Mouse (Mus musculus): ENCODE results near the gene E030030I06Rik.
"Not testable (repeated sequence)": the region's sequence is repeated elsewhere in the genome, so short reads cannot be mapped to it uniquely, and the experiment has no call there.

E030030I06Rik gene

DNA sequence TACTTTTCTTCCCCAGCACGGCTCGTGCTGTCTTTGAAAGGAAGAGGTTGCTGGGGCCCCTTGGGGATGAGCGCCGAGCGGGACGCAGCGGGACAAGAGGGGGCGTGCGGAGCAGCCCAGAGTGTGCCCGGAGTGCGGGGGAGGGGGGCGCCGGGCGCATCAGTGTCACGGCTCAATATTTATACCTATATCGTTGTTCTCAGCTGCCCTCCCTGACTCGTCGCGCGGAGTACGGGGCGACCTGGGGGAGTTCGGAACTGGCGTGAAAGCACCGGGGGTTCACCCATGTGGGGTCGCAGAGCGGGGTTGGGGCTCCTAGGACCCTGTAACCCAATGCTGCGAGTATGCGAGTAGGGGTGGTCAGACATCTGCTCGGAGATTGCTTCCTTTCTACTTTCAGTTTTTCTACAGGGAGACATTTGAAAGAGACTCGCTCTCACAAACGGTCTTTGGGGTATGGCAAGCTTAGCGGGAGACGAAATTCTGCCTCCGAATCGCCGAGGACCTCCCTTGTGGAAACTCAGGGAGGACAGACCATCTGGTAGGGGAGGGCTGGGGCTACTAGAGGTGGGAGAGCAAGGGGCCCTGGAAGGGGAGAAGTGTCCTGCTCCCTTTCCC is at the start of gene E030030I06Rik:
TSS of gene E030030I06Rik (minus strand) at position 198 of the 618 bp plus-strand sequence.
- peak; percentile 27 for DNase-seq (ENCODE audit: low spot score)

DNA sequence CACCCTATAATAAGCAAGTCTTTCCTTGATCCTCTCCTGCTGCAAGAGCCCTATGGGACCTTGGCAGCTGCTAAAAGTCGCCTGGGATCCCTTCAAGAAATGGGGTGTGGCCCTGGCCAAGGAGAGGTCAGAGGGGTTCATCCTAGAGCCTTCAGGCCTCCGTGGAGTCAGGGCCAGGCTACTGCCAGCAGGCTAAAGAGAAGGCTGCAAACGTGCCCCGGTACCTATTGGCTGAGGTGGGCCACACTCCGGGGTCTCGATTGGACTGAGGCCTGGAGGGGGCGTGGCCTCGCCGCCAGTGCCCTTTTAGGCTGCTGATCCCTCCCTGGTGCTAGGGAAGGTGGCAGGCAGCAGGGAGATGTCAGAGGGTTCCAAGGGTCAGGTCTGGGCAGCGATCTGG is 42.0 kb upstream of the E030030I06Rik start:
- not testable (repeated sequence) for DNase-seq (ENCODE audit: low spot score)

DNA sequence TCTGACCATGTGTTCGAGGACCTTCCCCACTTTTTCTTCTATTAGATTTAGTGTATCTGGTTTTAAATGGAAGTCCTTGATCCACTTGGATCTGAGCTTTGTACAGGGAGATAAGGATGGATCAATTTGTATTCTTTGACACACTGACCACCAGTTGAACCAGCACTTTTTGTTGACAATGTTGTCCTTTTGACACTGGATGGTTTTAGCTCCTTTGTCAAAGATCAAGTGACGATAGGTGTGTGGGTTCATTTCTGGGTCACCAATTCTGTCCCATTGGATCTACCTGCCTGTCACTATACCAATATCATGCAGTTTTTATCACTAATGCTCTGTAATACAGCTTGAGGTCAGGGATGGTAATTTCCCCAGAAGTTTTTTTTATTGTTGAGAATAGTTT is 27.4 kb upstream of the E030030I06Rik start:
- not testable (repeated sequence) for DNase-seq (ENCODE audit: low spot score)

DNA sequence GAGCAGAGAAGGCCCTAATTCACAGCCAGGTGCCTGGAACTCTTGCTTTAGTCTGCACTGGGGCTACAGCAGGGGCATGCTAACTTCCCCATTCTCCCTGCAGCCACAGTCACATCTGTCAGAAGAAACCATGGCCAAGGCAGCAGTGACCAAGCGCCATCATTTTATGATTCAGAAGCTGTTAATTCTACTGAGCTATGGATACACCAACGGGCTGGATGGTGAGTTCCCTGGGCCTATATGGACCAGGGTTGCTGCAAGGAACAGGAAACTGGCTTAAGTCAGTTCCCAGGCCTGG is 25.1 kb upstream of the E030030I06Rik start:
- not testable (repeated sequence) for DNase-seq (ENCODE audit: low spot score)

DNA sequence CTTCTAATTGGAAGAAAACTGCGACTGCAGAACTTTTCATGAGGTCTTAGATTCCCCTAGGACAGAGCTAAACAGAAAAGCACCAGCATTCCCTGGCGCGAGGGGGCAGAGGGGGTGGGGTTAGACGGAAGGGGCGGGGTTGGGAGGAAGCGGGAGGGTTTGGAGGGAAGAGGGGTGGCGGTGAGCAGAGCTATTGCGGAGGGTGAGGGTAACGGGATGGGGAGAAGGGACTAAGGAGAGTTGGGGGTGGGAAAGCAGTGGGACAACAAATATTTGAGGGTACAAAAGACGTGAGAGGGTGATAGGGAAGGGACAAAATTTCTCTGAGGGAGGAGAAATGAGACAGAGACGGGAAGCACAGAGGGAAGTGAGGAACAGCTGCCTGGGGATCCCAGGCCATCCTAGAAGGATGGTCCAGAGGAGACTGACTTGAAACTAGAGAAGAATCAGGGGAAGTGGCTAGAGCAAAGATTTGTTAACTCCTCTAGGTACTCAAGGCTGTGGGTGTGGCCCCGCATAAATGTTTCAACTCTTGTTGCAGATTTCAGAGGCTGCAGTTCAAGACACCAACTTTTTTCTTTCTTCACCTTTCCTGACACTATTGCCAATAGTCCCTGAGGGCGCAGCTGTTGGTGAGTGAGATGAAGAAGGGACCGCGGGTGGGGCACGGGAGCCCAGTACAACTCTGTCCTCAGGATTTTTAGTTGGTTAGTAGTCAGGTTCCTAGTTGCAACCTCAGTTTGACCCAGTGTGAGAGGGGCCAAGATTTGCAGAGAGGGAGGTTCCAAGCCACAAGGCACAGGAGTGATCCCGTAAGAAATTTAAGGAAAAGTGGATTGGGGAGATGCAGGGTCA is 24.5 kb upstream of the E030030I06Rik start:
- not testable (repeated sequence) for DNase-seq (ENCODE audit: low spot score)

DNA sequence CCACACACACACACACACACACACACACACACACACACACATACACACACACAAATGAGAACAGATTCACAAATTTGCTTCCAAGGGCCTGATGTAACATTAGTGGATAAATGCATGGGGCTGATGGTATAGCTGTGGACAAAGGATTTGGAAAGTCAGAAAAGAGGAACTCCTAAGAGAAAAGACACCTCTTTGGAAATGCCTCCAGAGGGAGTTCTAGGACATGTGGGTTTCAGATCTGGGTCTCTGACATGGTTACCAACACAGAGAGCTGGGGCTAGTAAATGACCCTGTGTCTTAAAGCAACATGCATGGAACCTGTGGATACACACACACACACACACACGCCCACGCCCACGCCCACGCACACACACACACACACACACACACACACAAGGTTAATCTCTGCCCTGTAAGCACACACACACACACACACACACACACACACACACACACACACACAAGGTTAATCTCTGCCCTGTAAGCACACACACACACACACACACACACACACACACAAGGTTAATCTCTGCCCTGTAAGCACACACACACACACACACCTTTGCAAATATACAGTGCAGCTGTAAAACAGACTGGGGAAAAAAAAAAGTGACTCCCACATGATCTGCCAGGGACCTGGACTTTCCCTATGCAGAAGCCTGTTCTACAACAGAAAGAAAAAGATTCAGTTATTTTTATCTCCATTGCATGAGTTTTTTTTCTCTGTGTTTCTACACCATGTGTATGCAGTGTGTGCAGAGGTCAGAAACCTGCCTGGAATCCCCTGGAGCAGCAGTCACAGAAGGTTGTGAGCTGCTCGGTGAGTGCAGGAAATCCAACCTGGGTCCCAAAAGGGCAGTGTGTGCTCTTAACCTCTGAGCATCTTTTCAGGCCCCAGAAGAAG is 23.6 kb upstream of the E030030I06Rik start:
- not testable (repeated sequence) for DNase-seq (ENCODE audit: low spot score)

DNA sequence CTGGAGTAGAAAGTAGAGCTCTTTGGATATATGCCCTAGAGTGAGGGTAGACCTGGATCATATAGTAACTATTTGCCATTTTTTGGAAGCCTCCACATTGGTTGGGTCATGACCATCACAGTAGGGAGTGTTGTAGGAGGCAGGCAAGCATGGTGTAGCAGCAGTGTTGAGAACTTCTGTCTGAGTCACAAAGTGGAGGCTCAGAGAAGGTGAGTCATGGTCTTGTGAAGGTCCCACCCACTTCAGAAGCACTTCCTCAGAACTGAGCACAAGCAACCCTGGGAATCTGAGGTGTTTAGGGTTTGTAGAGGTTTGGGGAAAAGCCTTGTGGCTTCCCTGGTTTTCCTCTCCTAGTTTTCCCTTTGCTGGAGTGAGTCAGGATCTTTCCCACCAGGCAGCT is 20.0 kb upstream of the E030030I06Rik start:
- DNase-seq (ENCODE audit: low spot score), result not testable (repeated sequence)

DNA sequence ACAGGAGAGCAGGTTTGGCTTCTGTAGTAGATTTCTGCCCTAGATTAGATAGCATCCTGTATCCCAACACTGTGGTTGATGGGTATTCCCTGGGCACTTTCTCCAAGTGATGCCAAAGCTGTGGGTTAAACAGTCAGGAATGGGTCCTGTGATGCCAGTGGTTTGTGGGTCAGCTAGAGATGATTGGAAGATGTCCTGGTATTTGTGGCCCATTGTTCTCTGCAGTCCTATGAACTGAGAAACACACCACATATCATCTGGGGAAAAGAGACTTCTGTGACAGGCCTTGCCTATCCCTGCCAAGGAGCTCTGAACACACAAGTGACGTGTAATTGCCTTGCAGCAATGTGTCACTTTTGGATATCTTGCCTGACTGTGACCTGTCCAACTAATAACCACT is 18.0 kb upstream of the E030030I06Rik start:
- DNase-seq (ENCODE audit: low spot score), result not testable (repeated sequence)

DNA sequence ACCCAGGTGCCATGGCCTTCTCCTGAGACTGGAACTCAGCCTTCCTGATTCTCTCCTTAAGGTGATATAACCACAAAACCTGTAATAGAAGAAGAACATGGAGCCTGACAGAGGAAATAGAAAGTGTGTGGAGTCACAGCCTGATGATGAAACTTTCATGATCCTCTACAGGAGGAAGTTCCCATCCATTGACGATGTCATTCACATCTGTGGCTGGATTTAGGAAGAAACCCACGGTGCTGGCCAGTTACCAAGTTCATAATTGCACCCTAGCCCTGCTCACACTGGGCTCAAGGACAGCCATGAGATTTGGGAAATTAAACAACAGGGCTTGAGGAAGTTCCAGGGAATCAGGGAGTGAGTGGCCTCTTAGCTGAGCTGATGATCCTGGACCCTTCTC is 17.0 kb upstream of the E030030I06Rik start:
- DNase-seq (ENCODE audit: low spot score), result not testable (repeated sequence)

DNA sequence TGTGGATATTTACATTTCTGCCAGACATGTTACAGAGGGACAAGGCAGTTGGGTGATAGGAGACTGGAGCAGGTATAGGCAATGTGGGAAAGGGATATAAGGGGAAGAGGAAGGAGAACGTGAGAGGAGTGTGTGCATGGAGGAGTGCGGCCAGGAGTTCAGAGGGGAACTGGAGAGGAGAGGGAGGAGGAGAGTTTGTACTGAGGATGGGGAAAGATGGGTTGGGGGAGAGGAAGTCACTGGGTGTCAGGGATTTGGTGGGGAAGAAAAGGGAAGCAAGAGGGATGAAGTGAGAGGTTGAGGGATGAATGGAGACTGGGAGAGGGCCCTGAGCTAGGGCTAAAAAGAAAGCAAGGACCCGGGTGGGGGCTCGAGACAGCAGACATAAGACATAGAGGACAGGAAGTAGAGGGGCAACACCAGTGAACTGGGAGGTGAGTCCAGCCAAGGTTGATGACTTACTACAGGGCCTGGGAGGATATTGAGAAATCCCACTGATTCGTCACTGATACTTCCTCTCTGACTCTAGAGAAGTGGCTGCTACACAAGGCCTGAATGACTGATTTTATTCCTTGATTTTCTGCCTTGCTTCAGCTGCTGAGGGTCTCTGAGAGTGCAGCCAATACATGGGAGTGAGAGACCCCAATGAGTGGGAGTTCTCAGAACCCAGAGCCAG is 16.4 kb upstream of the E030030I06Rik start:
- DNase-seq (ENCODE audit: low spot score), result not testable (repeated sequence)

DNA sequence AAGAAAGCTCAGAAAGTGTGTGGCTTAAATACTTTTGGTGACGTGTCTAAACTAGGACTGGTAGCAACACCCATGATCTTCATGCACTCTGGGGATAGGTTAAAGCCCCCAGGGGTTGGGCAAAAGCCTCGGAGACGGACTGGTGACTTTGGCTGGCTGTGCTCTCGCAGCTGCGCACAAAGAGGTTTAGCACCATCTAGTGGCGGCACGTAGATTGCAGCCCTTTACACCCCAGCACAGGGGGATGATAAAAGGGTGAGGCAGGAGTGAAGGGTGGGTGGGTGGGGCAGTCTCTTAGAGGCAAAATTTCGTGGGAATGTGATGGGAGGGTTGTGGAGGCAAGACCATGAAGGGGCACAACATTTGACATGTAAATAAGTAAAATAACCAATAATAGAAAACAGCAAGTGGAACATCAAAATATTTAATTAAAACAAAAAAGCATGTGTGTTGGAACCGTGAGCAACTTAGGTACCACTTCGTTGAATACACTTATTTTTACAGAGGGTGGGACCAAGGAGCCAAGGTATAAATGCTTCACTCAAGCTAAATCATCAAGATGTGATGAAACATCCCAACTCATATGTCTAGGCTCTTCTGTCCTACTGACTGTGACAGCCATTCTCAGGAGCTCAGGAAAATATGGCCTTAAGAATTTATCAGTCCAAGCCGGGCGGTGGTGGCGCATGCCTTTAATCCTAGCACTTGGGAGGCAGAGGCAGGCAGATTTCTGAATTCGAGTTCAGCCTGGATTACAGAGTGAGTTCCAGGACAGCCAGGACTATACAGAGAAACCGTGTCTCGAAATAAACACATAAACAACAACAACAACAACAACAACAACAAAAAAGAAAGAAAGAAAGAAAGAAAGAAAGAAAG is 14.9 kb upstream of the E030030I06Rik start:
- peak; percentile 39 for DNase-seq (ENCODE audit: low spot score)

DNA sequence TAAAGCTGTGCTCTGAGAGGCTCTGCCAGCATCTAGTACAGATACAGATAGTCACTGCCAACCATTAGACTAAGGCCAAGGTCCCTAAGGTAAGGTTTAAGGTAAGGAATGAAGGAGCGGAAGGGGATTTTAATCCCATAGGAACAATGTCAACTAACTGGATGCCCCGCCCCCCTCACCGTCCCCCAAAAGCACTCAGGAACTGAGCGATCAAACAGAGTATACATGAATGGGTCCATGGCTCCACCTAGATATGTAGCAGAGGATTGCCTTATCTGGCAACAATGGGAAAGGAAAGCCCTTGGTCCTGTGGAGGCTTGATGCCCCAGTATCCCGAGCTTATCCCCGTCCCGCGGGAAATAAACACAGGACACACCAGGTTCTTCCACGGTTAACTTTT is 14.2 kb upstream of the E030030I06Rik start:
- not testable (repeated sequence) for DNase-seq (ENCODE audit: low spot score)

DNA sequence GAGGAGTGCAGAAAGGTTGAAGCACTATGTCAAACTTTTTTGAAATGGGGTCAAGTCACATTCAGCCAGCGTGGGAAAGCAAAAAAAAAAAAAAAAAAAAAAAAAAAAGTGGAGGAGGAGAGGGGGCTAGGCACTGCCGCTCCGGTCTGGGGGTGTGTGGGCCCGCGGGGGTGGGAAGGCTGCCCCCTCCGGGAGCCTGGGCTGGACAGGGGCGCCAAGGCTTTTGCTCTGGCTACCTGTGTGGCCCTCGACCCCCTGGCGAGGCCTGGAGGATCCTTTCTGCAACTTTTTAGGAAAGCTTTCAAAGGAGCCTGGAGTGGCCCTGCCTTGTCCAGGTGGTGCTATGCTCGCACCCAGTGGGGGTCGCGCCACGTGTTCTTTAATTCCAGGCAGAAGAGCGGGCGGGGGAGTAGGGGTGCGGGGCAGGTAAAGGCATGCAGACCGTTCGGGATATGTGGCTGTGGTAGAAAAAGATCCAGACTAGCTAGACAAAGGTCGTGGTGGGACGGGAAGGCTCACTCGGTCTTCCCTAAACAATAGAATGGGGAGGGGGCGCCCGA is 10.6 kb upstream of the E030030I06Rik start:
- DNase-seq (ENCODE audit: low spot score), result no peak

DNA sequence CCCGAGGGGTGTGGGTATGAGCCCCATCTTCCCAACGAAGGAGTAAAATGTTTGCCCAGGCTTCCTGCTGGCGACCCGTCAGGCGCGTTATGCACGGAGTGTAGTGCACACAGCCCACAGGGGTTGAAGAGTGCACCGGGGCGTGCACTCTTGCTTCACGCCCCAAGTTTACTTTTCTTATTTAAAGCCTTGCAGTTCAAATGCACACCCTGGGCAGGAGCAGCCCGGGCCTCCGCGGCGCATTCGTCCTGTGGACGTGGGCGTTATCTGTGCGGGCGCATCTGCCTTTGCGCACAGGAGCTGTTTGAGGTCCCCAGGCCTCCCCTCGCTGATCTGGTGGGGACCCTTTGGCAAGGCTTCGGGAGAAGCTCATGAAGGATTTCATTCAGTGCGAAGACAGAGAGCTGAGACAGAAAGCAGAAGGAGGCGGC is 10.1 kb upstream of the E030030I06Rik start:
- DNase-seq (ENCODE audit: low spot score), result no peak

DNA sequence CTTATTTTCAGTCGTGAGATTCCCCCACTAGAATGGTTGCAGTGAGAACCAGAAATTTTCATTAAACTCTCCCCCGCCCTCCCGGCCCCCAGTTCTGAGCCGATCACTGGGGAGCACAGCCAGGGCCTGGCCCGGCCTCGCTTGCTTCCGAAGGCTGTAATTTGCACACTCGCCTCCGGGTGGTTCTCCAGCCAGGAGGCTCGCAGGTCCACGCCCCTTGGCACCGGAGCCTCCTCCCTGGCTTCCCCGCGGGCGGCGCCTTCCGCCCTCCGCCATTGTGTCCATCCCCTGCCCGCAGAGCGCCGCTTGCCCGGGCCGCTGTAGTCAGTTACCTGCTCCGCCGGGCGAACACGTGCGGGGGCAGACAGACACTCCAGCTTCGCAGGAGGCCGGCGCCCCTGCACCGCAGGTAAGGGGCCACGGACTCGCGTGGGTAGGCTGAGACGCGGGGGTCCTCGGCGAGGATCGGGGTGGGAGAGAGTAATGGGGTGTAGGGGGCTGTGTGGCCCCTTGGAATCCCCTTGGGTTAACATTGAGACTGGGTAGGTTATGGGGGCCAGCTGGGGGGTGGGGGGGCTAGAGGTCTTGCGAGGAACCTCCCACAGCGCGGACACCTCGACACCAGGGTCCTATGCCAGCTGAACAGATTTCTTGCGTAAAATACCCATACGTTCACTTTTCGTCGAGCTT is 9.4 kb upstream of the E030030I06Rik start, which contains the start of the genes Raet1e and H60b:
TSS of gene Raet1e (plus strand) at position 260 of the 690 bp plus-strand sequence.
TSS of gene H60b (plus strand) at position 277 of the 690 bp plus-strand sequence.
- peak; percentile 15 for DNase-seq (ENCODE audit: low spot score)

DNA sequence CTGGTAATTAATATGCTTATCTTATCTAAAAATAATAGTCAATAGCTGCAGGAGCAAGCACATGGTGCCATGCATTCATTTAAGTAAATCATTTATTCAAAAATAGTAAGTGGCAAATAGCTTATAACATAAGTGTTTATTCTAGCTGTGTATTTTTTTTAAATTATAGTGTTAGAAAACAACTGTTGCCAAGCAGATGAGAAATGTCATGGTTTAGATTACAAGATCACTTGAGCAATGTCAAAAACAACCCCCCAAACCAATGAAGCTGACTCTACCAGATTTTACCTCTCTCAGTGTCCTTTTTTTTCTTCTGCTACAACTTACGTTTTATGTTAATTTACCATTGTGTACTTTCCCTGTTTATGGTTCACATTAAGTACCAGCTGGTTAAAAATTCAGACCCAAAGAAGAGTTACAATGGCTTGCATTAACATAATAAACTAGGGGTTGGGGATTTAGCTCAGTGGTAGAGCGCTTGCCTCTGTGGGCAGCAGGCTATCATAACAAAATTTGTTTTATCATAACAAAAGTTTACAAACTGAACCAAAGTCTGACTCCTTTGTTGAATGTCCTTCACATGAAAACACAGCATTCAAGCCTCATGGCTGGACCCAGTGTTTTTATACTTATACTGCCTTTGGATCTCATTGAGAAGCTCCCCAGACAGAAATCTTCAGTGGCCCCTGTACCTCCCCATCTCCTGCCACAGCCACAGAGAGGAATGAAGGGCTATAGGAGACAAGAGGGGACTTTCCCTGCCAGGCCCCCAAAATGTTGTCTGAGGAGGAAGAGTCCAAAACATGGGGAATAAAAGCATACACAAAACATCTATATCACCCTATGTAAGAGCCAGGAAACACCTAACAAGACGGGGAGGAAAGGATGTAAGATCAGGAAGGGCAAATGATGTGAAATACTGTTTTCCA is 6.1 kb upstream of the E030030I06Rik start:
- no peak for DNase-seq (ENCODE audit: low spot score)

DNA sequence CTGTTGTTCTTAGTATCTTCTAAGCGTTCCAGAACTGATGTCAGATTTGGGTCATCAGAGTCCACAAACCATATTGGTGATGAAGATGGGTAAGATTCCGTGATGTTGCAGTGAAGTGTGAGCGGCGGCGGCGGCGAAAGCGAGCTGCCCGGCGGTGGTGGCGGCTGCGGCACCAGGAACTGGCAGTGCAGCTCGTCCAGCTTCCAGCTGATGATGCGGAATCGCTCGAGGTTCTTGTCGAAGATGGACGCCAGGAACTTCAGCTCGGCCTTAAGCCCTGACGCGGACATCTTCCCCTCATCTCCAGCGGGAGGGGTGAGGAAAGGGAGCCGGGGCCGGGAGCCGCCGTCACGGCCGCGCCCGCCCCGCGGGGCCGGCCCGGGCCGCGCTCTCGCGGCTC is 5.1 kb upstream of the E030030I06Rik start:
- not testable (repeated sequence) for DNase-seq (ENCODE audit: low spot score)

DNA sequence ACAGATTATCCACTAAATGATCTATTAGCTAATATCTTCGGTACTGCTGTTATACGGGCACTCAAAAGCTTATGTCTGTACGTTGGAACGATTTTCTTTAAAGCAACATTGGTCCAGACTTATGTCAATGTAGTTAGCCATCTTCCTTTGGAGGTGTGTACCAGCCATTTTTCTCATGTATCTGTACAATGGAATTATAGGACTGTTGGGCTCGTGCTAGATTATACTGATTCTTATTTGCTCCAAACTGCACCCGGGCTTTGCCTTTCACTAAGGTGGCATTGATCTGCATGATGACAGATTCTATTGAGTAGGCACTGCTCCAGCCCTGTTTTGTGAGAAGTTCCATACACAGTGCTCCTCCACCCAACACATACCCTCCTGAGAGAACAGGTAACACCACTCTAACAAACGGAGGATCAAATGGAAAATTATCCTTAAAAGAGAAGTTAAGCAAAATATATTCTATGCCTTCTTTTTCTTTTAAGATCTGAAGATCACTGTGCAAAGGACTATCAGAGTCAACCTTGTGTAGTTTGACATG is 4.1 kb upstream of the E030030I06Rik start:
- not testable (repeated sequence) for DNase-seq (ENCODE audit: low spot score)

Data from ovary, postnatal 10 days (tissue).